Mouse (Mus musculus): Measurements from ENCODE around the gene Tnrc6b. TPM values are rescaled to one million over a fixed set of nuclear protein-coding genes. Genes with fewer than 3 reads are reported as not detected.

The Tnrc6b gene
- total RNA-seq, 2 experiments from 2014 or later, result 32.1 to 41.6 TPM

DNA sequence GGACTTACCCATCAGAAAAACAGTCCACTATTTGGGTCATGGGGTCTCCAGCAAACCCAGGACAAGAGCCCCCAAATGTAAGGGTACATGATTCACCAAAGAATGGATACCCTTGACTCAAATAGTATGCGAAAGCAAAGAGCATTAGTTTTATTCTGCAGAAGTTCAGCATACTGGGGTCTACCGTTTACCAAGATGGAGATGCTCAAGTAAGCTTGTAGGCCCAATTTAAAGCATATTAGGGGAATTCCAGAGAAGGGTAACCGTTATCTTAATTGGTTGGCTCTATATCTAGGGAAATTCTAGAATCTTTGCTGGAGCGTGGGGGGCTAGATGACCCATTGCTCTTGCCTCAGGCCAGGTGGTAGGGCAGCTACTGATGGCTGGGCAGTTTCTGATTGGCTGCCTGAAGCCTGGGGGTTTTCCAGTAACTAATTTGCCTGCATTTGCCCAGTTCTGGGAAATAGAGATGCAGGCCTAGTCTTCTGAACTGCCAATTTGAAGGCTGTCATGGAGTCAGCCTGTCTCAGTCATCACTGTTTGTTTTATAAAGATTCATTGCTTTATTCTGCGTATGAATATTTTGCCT is 70.2 kb downstream of the Tnrc6b start:
- no peak for ATAC-seq (ENCODE audit: poor library complexity, severe bottlenecking)

DNA sequence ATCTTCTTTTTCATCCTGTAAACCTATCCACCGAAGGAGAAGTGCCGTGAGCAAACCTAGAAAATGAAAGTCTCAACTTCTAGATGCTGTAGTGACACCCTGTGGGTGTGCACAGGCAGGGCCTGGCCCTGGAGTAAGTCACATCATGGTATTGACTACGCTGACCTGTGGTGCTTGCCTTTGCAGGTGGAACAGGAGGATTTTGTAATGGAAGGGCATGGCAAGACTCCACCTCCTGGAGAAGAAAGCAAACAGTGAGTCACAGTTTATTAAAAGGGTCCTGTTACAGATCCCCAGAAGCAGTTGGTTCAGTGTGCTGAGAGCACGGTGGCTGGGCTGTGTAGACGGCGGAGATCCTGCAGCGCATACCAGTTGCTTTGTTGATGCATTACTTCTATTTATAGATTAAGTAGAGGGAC is 73.4 kb downstream of the Tnrc6b start:
- ATAC-seq (ENCODE audit: poor library complexity, severe bottlenecking), result peak; percentile 73

DNA sequence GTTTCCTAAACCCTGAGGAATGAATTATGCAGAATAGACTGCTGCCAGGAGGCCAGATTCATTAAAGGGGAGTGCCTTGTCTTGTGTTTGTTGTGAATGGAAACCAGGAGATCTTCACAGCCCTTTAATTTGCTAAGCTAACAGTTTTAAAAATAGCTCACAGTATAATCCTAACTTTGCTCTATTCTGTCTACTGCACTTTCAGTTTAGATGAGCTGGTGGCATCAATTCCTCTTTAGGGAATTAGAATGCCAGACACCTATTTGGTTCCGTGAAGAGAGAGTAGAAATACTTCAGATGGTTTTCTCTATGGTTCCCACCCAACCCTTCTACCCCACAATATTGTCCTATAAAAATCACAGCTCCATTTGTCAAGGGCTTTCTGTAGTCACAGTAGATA is 74.6 kb downstream of the Tnrc6b start:
- ATAC-seq (ENCODE audit: poor library complexity, severe bottlenecking), result no peak

DNA sequence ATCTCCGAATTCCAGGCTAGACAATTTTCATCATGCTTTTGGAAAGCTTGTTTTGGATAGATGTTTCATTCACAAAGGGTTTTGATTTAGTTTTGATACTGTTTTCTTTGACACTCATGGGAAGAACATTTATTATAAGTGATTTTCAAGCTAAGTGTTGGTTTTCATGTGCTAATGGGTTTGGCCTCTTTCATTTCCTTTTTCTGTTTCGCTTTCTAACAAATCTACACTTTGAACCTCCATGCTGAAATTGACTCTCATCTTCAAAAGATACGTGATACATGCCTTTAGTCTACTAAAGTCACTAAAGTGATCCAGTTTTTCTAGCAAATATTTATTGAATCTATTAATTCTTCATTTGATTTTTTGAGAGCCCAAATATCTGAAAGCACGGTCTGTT is 76.6 kb downstream of the Tnrc6b start:
- no peak for ATAC-seq (ENCODE audit: poor library complexity, severe bottlenecking)

DNA sequence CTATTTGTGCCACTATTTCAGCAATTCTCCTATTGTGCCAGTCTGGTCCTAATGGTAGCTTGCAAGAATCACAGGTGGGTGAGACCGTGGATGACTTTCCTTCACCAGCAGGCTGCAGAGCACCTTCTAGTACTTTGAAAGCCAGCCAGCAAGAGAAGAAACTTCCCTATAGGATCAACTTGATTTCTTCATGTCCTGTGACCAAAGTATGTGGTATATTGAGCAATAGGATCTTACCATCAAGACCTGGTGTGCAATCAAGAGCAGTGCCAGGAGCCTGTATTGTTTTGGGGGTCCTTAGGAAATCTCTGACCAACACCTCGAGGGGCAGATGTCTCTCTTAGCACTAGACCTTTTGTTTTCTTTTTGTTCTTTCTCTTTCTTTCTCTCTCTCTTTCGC is 81.4 kb downstream of the Tnrc6b start:
- ATAC-seq (ENCODE audit: poor library complexity, severe bottlenecking), result peak; percentile 94

DNA sequence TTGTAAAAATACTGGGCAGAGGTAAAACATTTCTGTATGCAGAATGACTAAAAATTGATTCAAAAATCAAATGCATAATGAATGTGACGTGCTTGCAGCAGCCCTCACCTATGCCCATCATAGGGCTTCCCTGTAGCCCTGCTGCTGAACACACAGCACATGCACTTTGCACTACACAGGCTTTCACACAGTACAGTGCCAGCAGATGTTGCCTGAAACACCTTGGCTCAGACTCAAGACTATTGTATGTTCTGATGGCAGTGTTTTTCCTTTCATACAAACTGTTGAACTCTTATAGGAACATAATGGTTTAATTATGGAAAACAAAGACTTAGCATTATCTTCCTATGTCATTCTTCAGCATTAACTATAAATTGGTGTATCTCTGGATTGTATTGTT is 84.0 kb downstream of the Tnrc6b start:
- no peak for ATAC-seq (ENCODE audit: poor library complexity, severe bottlenecking)

DNA sequence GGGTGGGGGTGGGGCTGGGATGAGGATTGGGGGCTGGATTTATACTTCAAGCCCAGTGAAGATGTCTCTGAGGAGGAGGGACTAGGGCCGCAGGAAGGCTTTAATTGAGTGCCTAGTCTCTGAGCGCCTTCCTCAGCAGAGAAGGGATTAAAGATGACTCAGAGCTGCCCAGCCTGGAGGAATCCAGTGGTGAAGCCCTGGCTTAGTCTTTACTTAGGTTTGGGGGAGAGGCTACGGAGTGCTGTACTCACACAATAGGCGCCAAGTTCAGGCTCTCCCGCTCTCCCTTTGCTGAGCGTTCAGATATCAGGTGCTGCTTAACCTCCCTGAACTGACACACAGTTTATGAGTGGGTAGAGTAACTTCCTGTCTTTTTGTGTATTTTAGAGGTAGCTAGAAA is 86.6 kb downstream of the Tnrc6b start:
- peak; percentile 34 for ATAC-seq (ENCODE audit: poor library complexity, severe bottlenecking)

DNA sequence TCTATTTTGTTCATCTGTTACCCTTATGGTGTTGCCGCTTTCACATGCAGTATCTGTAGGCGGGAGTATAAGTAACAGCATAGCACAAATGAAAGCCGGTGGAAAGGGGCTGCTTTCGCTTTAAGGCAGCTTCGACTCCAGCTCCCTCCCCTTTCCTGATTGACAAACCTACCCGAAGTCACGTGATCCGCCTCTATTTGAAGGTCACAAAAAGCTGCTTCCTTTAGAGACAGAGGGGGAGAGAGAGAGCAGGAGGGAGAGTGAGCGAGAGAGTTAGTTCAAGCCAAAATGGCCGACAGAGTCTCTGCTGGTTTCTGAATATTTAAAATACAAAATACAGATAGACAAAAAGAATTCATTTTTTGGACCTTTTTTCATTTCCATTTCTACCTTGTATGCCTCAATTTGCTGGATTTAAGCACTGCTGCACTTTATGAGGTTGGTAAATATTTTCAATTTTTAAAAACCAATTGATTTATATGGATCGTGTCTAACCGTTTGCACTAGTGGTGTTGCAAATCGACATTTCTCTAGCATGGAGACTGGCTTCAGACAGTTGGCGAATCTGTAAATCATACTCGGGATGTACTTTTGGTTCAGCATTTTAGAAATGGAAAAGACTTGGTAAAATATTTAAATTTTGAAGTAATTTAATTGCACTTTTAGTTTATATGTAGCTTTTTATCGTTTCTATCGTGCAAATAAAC is 87.4 kb downstream of the Tnrc6b start:
- ATAC-seq (ENCODE audit: poor library complexity, severe bottlenecking), result peak; percentile 90

DNA sequence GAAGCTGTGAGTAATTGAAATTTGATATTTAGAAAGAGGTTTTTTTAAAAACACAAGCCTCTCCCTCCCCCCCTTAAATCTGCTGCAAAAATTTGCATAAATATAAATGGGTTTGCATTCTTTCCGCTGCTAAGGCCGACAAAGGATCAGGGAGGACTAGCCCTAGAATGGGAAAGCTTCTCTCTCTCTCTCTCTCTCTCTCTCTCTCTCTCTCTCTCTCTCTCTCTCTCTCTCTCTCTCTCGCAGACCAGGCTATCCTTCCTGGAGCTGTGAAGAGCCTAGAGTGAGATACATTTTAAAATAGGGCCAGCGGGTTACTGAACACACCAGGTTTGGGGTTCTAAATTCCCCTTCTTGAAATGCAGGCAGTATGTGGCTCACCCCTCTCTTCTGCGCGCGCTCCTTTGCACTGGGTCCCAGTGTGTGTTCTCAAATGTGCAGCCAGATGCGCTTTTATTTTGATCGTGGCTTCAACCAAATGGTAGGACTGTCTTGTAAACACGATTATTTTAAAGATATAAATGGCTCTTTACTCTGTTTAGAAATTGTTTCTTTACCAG is 88.0 kb downstream of the Tnrc6b start:
- peak; percentile 22; the same call in 1 of the 2 replicates for ATAC-seq (ENCODE audit: poor library complexity, severe bottlenecking)

DNA sequence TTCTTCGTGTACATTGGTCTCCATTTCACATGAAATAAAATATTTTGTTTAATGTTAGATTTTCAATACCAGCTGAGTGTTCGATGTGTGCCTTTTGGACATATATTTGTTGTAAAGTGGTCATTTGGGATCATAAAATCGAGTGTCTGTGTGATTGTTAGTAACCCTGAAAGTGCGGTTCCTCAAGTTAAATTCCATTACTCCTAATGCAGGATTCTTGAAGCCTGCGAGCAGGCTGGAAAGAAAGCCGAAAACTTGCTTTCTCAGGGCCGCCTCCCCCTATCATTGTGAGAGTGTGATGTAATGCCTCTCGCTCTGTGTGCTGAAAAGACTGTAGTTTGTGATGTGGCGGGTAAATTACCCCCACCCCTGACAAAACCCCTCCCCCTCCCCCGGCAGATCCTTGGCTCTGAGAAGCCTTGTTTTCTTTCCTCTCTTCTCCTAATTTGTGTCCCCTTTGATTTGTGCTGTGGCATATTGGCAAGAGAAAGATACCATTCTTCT is 88.6 kb downstream of the Tnrc6b start:
- no peak for ATAC-seq (ENCODE audit: poor library complexity, severe bottlenecking)

DNA sequence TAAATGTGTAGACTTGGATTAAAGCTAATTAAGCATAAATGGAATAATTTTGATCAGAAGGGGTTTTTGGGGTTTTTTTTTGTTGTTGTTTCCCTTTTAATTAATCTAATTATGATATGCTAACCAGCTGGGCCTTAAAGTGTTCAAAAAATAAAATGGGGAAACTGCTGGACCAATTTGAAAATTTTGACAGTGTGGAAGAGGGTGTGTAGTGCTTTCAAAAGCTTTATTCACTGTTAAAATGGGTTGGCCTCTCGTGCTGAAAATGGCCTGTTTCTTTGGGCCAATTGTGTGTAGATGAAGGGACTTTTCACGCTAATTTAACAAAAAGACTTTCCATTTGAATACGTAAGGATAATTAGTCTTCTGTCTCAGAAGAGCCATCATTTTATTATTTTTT is 89.1 kb downstream of the Tnrc6b start:
- no peak for ATAC-seq (ENCODE audit: poor library complexity, severe bottlenecking)

DNA sequence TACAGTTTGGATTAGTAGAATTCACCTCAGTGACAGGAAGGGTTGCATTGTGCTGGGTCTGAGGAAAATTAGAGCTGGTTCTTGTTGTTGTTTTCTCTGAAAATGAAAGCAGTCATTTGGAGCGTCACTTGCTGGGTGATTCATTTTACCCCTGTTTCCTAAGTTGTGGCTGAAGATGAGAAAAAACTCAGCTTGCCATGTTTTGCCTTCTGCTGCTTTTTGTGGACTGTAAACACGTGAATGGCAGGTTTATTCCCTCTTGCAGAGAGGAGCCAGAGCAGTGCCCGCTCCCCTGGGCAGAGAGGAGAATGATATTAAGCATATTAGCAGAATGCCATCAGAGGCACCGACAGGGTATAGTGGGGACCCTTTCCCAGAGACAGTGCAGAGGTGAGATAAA is 89.7 kb downstream of the Tnrc6b start:
- no peak for ATAC-seq (ENCODE audit: poor library complexity, severe bottlenecking)

DNA sequence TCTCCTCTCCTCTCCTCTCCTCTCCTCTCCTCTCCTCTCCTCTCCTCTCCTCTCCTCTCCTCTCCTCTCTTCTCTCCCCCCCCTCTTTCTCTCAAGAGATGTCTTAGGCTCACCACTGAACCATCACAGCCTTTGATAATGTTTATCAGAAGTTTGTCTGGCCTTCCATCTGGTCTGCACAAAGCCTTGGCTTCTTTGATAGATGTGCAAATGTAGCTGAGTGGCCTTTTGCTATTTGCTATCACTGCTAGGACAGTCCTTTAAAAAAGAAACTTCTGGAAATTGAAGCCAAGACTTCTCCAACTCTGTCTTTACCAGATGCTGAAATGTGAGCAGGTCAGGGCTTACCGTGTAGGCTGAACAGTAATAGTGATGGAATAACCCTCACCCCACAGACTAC is 90.5 kb downstream of the Tnrc6b start:
- no peak for ATAC-seq (ENCODE audit: poor library complexity, severe bottlenecking)

DNA sequence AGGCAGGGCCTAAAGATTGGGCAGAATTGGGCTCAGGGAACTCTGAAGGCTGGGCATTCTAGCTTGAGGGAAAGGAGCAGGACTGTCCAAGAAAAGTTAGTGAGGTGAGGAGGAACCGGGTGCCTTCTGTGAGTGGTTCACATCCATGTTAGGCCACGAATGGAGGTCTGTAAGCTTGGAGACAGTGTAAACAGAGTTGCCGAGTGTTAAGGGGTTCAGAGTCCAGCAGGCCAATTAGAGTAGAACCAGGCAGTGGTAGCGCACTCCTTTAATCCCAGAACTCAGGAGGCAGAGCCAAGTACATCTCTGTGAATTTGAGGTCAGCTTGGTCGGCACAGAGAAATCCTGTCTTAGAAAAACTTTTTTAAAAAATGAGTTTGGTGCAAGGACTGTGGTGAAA is 96.0 kb downstream of the Tnrc6b start:
- no peak for ATAC-seq (ENCODE audit: poor library complexity, severe bottlenecking)

DNA sequence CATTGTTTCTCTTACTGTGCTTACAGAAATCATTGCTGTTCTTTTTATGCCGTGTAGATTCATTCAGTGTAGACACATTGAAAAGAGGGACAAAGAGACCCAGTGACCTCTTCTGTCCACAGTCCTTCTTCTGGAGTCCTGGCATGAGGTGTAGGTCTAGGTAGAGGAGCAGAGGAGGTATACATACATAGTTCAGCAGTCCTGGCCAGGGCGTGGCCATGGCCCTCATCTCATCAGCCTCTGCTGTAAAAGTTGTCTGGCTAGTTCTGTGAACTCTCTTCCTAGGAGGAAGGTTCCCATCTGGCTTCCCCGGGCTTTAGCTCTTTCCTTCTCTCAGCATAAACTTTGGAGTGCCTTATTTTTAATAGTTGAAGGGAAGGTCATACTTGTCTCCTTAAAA is 99.1 kb downstream of the Tnrc6b start:
- ATAC-seq (ENCODE audit: poor library complexity, severe bottlenecking), result no peak

DNA sequence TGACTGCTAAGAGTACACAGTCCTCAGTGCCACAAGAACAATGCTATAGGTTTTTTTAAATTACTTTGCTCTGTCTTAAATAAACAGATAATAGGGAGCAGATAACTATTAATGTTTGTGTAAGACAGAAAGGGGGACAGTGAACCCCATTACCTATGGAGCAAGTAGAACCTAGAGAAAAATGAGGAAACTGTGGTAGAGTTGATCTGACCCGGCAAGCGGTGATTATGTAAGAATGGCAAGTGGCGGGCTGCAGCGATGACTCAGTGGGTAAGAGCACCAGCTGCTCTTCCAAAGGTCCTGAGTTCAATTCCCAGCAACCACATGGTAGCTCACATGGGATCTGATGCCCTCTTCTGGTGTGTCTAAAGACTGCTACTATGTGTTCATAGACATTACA is 101.7 kb downstream of the Tnrc6b start:
- ATAC-seq (ENCODE audit: poor library complexity, severe bottlenecking), result peak; percentile 93

DNA sequence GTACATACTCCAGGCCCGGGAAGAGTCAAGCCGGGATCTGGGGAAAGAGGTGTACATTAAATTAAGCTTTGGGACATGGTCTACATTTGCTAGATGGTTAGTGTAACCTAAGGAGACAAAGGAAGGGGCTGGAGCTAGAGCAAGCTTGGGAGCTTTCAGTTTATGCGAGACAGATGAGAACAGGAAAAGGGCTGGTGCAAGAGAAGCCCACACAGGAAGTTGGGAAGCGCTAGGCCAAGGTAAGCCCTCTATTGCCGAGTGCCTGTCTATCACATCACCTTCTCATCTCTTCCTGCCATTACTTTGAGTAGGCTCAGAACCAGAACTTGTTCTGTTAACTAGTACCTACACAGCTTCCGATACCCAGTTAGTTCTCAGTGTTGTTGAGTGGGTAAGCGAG is 103.7 kb downstream of the Tnrc6b start:
- peak; percentile 66 for ATAC-seq (ENCODE audit: poor library complexity, severe bottlenecking)

DNA sequence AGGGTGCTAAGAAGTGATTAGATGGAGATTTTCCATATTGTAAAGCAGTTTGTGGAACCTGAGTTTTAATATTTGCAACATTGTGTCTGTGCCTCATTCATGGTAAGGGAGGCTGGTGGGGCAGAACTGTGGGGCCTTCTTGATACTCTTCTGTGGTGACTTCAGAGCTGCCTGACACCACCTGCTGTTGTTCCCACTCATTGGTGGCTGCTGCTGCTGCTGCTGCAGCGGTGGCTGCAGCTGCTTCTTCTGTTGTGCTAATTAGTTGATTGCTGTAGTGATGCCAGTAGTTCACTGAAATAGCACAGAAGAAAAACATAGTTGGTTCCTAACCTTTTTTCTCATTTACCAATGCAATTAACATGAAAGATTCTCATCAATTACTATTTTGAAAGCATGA is 111.2 kb downstream of the Tnrc6b start:
- ATAC-seq (ENCODE audit: poor library complexity, severe bottlenecking), result no peak

DNA sequence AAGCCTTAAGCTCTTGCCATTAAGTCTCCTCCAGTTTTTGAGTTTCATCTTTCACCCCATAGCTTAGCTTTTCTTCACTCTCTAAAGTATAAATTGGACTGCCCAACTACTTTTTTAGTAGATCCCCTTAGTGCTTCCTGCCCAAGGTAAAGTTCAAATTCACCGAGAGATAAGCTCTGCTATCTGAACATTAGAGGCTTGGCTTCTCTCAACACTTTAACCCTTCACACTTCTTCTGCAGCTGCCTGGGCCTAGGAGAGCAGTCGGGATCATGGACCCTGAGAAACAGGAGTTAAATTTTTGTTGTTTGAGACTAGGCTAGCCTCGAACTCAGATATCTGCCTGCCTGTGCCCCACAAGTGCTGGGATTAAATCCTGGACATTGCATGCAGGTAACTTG is 120.1 kb downstream of the Tnrc6b start:
- ATAC-seq (ENCODE audit: poor library complexity, severe bottlenecking), result no peak

DNA sequence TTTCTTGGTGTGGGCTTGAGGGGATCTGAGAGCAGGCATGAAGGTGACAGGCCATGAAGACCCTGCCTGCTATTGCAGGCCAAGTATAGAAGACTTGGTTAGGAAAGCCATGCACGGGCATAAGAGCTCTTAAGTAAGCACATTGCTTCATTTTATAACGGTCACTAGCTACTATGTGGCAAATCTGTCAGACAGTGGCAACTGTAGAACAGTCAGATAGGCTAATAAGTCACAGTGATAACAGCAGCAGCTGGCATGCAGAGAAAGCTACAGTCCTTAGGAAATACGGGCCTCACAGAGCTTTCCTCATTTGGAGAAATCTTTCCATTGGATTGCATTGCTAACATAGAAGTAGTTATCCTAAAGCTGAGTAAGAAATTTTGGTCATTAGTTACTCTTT is 121.7 kb downstream of the Tnrc6b start:
- peak; percentile 58 for ATAC-seq (ENCODE audit: poor library complexity, severe bottlenecking)

DNA sequence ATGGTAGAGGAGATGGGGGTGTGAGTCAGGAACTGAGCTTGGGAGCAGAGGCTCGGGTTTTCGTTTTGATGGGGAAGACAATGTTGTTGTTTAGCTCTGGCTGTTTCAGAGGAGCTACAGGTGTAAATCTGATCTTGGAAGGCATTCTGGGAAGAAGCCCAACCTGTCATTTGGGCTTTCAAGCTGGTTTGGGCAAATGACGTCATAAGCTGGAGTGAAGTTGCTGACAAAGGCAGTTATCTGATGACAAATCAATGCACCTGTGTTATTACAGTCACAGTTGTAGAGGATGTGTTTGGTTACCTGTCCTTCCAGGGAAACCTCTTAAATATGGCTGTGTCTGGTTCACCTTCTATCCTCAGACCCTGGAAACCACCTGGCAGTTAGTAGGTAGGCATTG is 125.1 kb downstream of the Tnrc6b start:
- no peak for ATAC-seq (ENCODE audit: poor library complexity, severe bottlenecking)

DNA sequence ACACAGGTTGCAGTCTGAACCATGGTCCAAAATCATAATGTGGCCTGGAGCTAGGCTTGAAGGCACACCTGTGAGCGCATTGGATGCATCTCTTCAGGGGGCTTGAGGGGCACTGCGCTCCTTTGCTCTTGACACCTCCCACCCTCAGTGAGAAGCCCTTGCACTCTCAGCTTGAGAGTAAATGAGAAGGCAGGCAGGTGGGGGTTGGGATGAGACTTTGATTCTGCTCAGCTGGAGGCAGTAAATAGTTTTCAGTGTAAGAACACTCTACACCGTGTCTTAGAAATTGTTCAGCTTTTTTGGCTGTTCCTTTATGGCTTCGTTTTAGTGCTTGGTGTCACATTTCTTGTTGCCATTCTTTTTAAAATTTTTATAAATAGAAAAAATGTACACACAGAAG is 127.7 kb downstream of the Tnrc6b start:
- ATAC-seq (ENCODE audit: poor library complexity, severe bottlenecking), result no peak

All from megakaryocyte, adult 5-6 weeks (primary cell).